Mouse (Mus musculus) embryonic fibroblast, embryonic 13.5 days (primary cell): Measurements from ENCODE around the gene Fbxo28. TPM values are rescaled to one million over a fixed set of nuclear protein-coding genes. Genes with fewer than 3 reads are reported as not detected.
A peak's percentile ranks its signal among the peaks of the same experiment; 100 is the strongest.

Source experiments
- H3K27ac ChIP-seq: 2 replicates; pipeline ENCODE4 v1.5.1; 2012; ENCODE audit warnings: low read length, control low read depth, inconsistent platforms; ENCODE audit not compliant: insufficient read depth
- H3K4me1 ChIP-seq: 2 replicates; pipeline ENCODE4 v1.6.1; 2011; ENCODE audit warnings: low read length; ENCODE audit not compliant: control insufficient read depth, insufficient read depth
- H3K4me3 ChIP-seq: 2 replicates; pipeline ENCODE4 v1.5.1; 2011; ENCODE audit warnings: mild to moderate bottlenecking, control low read depth, low read length; ENCODE audit not compliant: insufficient read depth
- CTCF ChIP-seq: IDR thresholded peaks from 2 replicates; pipeline ENCODE4 v1.5.1; 2011; ENCODE audit warnings: mild to moderate bottlenecking, control low read depth, low read length, moderate library complexity, borderline replicate concordance; ENCODE audit not compliant: insufficient read depth
- POLR2A ChIP-seq: IDR thresholded peaks from 2 replicates; pipeline ENCODE4 v1.6.1; 2011; ENCODE audit warnings: low read depth, mild to moderate bottlenecking, control low read depth, low read length, moderate library complexity
- polyA plus RNA-seq: library from polyadenylated mRNA; stranded (reverse); fragments of >200 nt; gene quantifications from 2 replicates; pipeline ENCODE4 v1.2.4, GENCODE M21; 2011; ENCODE audit warnings: low read depth; ENCODE audit not compliant: missing spikeins, insufficient read length

The Fbxo28 gene
- polyA plus RNA-seq, 1 experiment = 25.7 TPM

DNA sequence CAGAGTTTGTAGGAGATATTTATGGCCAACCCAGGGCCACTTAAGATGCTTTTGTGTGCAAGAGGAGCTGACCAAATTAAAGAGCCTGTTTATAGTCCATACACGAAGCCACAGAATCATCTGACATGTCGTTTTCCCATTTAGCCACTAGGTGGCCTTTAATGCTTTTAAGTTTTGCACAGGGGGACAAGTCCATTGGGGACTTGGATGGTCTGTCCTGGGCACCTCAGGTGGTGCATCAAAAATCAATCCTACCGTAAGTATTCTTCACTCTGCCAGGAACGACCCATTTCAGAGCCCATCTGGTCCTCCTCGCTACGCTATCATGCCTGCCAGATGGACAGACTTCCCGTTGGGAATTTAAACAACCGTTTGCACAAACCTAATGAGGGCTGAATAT, 34.8 kb upstream of the Fbxo28 start:
- TF ChIP-seq CTCF (no peak), POLR2A (no peak)
- H3K4me1 ChIP-seq = peaks cover 3% of the 10 kb centered on the region; the same call in 1 of the 2 replicates
- no peak overlapping the region for H3K4me3 ChIP-seq
- H3K27ac ChIP-seq = no peak overlapping the region

DNA sequence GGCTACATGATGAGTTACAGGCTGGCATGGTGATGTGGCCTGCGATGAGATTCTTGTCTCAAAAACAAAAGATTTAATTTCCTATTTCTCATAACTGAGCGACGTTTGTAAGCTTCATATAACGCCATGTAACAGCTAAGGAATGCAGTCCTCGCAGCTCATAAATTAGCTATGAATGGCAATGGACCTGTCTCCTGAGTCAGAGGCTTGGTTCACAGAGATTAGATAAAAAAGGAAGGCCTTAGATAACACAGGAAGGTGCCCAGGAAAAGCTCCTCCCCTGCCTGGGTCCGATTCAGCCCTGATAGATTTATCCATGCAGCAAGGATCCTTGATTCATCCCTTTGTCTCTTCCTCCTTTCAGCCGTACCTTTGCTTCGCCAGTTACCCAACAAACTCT, 30.5 kb upstream of the Fbxo28 start:
- no peak overlapping the region for H3K4me3 ChIP-seq
- TF ChIP-seq CTCF = no peak
- no peak for TF ChIP-seq POLR2A
- peaks cover 27% of the 10 kb centered on the region for H3K4me1 ChIP-seq
- no peak overlapping the region for H3K27ac ChIP-seq

DNA sequence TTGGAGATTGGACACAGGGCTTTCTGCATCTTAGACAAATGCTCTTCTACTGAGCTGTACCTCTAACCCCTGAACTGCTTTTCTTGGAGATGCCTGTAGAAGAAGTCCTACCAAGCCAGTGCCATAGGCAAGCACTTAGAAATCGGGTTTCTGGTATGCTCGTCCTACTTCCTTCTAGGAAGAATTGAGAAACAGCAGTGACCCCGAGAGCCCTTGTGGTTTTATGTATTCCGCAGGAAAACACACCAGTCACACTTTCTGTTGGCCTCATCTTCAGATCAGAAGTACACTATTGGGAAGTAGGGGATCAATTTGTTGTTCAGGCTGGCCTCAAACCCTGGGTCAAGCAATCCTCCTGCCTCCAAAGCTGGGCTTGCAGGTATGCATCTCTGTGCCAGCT, 28.0 kb upstream of the Fbxo28 start:
- H3K27ac ChIP-seq = peak overlapping the region; percentile 79

DNA sequence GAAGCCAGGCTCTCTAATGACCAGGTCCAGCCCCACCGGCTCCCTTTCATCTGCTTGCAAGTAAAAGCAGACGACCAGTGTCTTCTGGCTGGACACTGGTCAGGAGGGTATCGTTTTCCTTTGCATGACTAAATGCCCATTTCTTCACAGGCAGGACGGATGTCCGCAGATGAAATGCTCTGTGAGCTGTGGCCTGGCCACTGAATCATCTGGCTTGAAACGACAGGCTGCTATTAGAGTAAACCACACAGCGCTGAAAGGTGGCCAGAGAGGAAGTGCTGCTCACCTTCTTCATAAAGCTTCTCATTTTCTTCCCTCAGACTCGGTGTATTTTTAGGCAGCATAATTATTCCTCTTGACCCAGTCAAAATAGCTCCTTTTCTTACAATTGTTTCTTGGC, 27.4 kb upstream of the Fbxo28 start:
- no peak for TF ChIP-seq POLR2A
- H3K4me1 ChIP-seq = peaks cover 27% of the 10 kb centered on the region
- H3K4me3 ChIP-seq = no peak overlapping the region
- H3K27ac ChIP-seq = peak overlapping the region; percentile 79

More for the DNA sequence above, 28.0 kb upstream of the Fbxo28 start:
- Histone ChIP-seq H3K4me3 (no peak overlapping the region), H3K4me1 (peaks cover 27% of the 10 kb centered on the region)
- no peak for TF ChIP-seq POLR2A
- no peak for TF ChIP-seq CTCF

DNA sequence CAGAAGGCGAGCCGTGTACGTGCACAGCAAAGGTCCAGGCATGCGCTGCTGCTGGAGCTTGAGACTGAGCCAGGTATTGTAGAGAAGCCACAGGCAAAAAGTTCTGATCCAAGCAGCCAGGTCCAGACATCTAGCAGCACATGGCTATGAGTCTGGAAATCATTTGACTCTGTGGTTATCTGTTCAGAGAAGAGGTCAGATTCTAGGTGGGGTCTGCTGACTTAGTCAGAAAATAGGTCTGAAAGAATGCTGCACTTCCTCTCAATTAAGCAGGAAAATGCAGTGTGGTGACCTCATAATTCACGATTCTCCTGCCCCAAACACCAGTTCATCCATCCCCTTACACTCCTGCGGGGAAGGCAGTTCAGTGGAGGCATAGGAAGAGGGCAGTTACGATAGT, 26.9 kb upstream of the Fbxo28 start:
- H3K4me3 ChIP-seq = no peak overlapping the region
- H3K27ac ChIP-seq = peak overlapping the region; percentile 79
- TF ChIP-seq POLR2A (no peak), CTCF (no peak)
- H3K4me1 ChIP-seq = peaks cover 30% of the 10 kb centered on the region

DNA sequence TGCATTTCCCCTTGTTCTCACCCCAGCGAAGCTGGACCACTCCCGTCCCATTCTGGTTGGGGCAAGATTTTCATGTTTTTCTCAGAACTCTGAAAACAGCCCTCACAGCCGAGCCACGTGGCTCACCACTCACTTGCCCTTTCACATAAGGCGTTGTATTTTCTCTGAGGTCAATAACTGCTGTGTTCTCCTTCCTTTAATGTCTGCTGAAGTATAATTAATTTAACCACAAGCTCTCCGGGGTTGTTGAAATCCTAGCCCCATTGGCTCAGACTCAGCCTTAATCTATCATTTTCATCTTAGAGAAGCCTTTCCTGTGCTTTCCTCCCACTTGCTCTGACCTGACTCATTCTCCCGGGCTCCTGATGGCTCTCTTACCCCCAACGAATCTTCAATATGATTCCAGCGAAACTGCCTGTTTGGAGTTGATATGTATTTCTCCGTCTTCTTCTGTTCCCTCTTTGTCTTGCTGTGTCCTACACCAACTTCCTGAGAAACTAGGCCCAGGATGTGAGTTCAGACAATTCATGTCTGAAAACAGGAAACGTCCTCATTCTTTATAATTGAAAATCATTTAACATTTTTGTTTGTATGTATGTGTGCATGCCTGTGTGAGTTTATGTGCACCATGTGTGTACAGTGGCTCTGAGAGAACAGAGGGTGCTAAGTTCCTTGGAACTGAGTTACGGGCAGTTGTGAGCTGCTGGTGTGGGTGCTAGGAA, 22.4 kb upstream of the Fbxo28 start:
- H3K4me1 ChIP-seq = peaks cover 22% of the 10 kb centered on the region

DNA sequence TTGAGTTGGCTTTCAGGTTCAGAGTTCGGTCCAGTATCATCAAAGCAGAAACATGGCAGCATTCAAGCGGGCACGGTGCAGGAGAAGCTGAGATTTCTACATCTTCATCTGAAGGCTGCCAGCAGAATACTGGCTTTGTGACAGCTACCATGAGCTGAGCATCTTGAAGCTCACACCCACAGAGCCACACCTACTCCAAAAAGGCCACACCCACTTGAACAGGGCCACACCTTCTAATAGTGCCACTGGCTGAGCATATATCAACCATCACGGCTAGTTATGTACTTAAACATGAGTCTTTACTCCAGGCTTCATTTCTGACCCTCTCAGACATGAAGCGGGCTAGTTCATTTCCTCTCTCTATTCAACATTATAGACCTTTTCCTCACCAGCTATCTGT, 21.3 kb upstream of the Fbxo28 start:
- no peak overlapping the region for H3K4me3 ChIP-seq
- H3K27ac ChIP-seq = no peak overlapping the region
- TF ChIP-seq POLR2A (no peak), CTCF (no peak)
- H3K4me1 ChIP-seq = peaks cover 18% of the 10 kb centered on the region

More for the DNA sequence above, 22.4 kb upstream of the Fbxo28 start:
- TF ChIP-seq POLR2A = no peak
- TF ChIP-seq CTCF = no peak
- Histone ChIP-seq H3K27ac (peak overlapping the region; percentile 35; the same call in 1 of the 2 replicates), H3K4me3 (no peak overlapping the region)

DNA sequence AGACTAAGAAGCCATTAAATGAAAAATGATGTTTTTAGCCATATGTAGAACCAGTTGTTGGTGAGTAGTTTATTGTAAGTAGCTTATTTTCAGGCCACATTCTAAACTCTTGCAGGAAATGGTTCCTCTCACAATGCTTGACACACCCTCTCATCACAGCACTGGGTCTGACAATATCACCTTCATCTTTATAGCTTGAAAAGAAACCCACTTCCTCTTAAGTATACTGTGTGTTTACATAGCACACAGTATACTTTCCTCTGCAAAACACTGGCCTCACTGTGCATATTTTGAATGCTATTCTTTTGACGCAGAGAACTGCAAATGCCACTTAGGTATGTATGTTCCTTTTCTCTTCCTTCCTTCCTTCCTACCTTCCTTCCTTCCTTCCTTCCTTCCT, 16.7 kb upstream of the Fbxo28 start:
- H3K4me1 ChIP-seq = peaks cover 8% of the 10 kb centered on the region; the same call in 1 of the 2 replicates
- H3K4me3 ChIP-seq = no peak overlapping the region
- no peak overlapping the region for H3K27ac ChIP-seq
- TF ChIP-seq CTCF (no peak), POLR2A (no peak)

DNA sequence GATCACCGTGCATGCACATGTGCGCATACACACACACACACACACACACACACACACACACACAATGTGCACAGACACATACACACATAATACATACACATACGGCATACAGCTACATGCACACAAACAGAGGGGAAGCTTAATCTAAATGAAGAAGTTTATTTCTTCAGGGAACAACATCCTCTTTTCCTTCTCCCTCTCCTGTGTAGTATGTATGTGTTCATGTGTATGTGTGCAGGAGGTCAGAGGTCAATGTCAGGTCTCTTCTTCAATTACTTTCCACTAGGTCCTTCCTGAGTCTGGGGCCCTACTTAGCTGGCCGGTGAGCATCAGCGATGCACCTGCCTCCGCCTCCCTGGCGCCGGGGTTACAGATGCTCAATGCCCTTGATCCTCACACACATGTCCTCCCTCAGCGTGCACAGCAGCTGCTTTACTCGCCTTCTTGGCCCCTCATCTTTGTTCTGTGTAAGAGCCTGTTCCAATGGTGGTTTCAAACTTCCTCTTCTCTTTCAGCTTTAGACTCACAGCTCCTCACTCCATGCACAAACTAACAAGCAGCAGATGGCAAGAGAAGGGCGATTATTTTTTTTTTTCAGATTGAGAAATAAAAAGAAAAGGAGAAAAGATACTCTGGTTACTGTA, 13.2 kb upstream of the Fbxo28 start:
- H3K27ac ChIP-seq = no peak overlapping the region
- 0 out of 2 replicates have a peak, but pooled peaks cover 2% of the 10 kb centered on the region for H3K4me1 ChIP-seq
- no peak overlapping the region for H3K4me3 ChIP-seq
- no peak for TF ChIP-seq POLR2A
- no peak for TF ChIP-seq CTCF

DNA sequence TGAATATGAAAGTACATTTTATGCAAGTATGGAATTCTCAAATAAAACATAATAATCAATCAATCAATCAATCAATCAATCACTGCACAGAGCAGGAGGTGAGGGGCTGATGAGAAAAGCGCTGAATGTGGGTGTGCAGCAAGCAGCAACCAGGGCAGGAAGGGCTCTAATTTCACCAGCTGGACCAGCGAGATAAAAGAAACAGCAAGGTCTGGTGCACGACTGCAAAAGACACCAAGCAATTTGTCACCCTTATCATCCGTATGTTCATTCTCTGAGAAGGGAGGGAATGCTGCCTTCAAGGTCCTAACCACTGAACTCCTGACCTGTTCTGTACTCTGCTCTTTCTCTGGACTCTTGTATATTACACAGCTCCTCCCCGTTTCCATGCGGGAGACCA, 8.1 kb upstream of the Fbxo28 start:
- no peaks in the 10 kb centered on the region; the same call in 1 of the 2 replicates for H3K4me1 ChIP-seq
- no peak overlapping the region for H3K27ac ChIP-seq
- TF ChIP-seq CTCF (no peak), POLR2A (no peak)
- no peak overlapping the region for H3K4me3 ChIP-seq

DNA sequence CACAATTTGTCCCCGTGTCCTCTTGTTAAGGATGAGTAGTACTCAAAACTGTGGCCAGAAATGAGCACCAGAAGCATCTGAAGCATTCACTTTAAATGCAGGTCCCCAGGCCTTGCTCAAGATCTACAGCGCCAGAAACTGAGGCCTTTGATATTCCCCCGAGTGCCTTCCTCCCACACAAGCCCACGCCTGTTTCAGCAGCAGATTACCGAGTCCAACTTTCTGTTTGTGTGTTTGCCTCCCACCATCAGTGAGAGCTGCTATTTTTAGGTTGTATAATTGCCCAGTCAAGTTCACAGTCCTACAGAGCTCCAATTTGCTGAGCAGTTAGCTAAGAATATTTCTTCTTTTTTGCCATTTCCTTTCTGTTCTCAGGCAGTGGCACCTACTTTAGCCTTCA, 5.1 kb upstream of the Fbxo28 start:
- Histone ChIP-seq H3K27ac (no peak overlapping the region), H3K4me1 (no peaks in the 10 kb centered on the region; the same call in 1 of the 2 replicates), H3K4me3 (no peak overlapping the region)
- TF ChIP-seq CTCF (no peak), POLR2A (no peak)
